Mouse (Mus musculus) embryonic fibroblast, embryonic 13.5 days (primary cell): ENCODE results near the gene Clptm1.

Source experiments
- CTCF ChIP-seq: IDR thresholded peaks from 2 replicates; pipeline ENCODE4 v1.5.1; 2011; ENCODE audit warnings: mild to moderate bottlenecking, control low read depth, low read length, moderate library complexity, borderline replicate concordance; ENCODE audit not compliant: insufficient read depth
- POLR2A ChIP-seq: IDR thresholded peaks from 2 replicates; pipeline ENCODE4 v1.6.1; 2011; ENCODE audit warnings: low read depth, mild to moderate bottlenecking, control low read depth, low read length, moderate library complexity

- TF ChIP-seq CTCF: no peak
- no peak for TF ChIP-seq POLR2A
Observed at GRCm38 (mm10) chr7:19677872-19678271, 13.0 kb upstream of the Clptm1 start, which contains the start of gene Apoc2.
